Mouse (Mus musculus) embryonic fibroblast, embryonic 13.5 days (primary cell): ENCODE results near the gene Nlgn3. TPM values are rescaled to one million over a fixed set of nuclear protein-coding genes. Genes with fewer than 3 reads are reported as not detected.
A peak's percentile ranks its signal among the peaks of the same experiment; 100 is the strongest.

ENCODE experiments used
- H3K27ac ChIP-seq: 2 replicates; pipeline ENCODE4 v1.5.1; 2012; ENCODE audit warnings: low read length, control low read depth, inconsistent platforms; ENCODE audit not compliant: insufficient read depth
- H3K4me1 ChIP-seq: 2 replicates; pipeline ENCODE4 v1.6.1; 2011; ENCODE audit warnings: low read length; ENCODE audit not compliant: control insufficient read depth, insufficient read depth
- H3K4me3 ChIP-seq: 2 replicates; pipeline ENCODE4 v1.5.1; 2011; ENCODE audit warnings: mild to moderate bottlenecking, control low read depth, low read length; ENCODE audit not compliant: insufficient read depth
- CTCF ChIP-seq: IDR thresholded peaks from 2 replicates; pipeline ENCODE4 v1.5.1; 2011; ENCODE audit warnings: mild to moderate bottlenecking, control low read depth, low read length, moderate library complexity, borderline replicate concordance; ENCODE audit not compliant: insufficient read depth
- POLR2A ChIP-seq: IDR thresholded peaks from 2 replicates; pipeline ENCODE4 v1.6.1; 2011; ENCODE audit warnings: low read depth, mild to moderate bottlenecking, control low read depth, low read length, moderate library complexity
- polyA plus RNA-seq: library from polyadenylated mRNA; stranded (reverse); fragments of >200 nt; gene quantifications from 2 replicates; pipeline ENCODE4 v1.2.4, GENCODE M21; 2011; ENCODE audit warnings: low read depth; ENCODE audit not compliant: missing spikeins, insufficient read length

Nlgn3 gene
- polyA plus RNA-seq, 1 experiment = 0.91 TPM

DNA sequence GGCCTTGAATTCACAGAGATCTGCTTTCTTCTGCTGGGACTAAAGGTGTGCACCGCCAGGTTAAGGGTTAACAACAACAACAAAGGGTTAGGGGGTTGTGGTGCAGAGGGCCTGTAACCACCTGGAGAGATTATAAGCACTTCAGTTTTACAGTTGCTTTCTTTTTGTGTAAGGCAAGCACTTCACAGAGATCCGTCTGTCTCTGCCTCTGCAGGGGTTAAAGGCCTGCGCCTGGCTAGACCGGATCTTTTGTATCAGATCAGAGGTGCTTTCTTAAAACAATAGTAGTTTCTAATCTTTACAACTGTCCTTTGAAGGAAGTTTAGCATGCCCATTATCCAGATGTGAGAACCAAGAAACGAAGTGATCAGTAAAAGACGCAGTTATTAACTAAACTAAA, 25.6 kb upstream of the Nlgn3 start:
- Histone ChIP-seq H3K4me3 (peak overlapping the region; percentile 18; the same call in 1 of the 2 replicates), H3K27ac (no peak overlapping the region), H3K4me1 (no peaks in the 10 kb centered on the region)
- TF ChIP-seq CTCF = no peak
- no peak for TF ChIP-seq POLR2A

DNA sequence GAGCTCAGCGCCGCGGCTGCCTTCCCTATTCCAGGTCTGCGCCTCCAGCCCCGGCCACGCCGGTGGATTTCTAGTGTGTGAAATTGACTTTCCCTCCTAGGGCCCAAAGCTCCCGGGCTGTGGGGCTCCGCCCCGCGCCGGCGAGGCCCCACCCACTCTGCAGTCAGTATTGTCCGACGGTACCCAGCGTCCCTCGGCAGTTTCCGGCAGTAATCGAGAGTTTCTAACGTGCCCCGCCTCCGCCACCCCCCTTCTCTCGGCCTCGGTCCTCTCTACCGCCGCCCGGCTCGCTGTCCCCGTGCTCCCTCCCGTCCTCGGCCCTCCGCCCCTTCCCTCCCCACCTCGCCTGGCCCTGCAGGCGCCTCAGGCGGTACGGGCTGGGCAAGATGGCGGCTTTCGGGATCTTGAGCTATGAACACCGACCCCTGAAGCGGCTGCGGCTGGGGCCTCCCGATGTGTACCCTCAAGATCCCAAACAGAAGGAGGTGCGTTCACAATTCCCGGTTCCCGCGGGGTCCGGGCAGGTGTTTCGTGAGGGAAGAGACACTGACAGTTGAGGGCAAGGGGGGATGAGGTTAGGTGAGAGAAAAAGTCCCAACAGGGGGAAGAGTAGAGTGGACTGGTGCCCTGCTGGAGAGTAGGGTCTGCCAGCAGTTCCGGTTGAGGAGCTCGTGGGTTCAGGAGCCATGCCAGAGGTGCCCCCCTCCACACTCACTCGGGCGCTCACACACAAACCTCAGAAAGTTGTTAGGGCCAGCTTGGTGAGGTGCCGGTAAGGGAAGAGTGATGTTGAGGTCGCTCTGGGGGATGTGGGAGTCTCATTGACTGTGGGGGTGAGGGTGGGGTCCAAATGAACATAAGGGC, 24.9 kb upstream of the Nlgn3 start, which contains the start of gene Med12:
Med12 (plus strand) TSS at position 156 of the 864 bp plus-strand sequence.
- Histone ChIP-seq H3K4me1 (no peaks in the 10 kb centered on the region), H3K27ac (no peak within 1 kb of the TSS), H3K4me3 (peak within 1 kb of the TSS; percentile 84)
- TF ChIP-seq POLR2A (peak; percentile 50; the same call in 1 of the 2 replicates), CTCF (no peak)

DNA sequence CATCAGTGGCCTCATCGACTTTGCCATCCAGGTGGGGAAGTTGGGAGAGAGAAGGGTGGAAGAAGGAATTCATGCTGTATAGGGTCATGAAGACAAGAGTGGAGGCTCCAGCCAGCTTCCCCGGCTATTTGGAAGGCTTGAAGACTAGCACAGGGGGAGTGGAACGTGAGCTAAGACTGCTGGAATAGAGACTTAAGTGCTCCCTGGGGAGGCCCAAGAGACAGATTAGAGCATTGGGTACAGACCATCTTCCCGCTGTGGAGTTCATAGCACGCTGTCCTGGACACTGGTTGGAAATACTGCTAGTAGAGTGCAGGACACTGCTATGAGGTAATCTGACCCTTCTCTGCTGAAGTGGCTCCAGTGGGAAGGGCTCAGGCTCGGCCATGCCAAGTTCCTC, 16.2 kb upstream of the Nlgn3 start:
- H3K4me1 ChIP-seq = no peaks in the 10 kb centered on the region
- no peak overlapping the region for H3K4me3 ChIP-seq
- no peak for TF ChIP-seq CTCF
- no peak for TF ChIP-seq POLR2A
- no peak overlapping the region for H3K27ac ChIP-seq

DNA sequence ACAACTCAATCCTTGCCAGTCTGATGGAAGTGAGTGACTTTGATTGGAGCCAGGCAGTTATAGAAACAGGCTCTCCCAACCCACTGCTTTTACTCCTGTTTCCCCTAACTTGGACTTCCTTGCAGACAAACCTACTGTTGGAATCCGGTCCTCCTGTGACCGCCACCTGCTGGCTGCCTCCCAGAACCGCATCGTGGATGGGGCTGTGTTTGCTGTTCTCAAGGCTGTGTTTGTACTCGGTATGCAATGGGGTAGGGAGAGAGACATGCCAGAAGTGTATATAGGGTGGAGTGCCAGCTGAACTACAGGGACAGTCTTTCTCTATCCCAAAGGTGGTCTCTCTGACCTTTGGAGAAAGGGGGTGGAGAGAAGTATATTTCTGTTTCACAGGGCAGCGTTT, 13.4 kb upstream of the Nlgn3 start:
- Histone ChIP-seq H3K4me3 (no peak overlapping the region), H3K4me1 (no peaks in the 10 kb centered on the region), H3K27ac (no peak overlapping the region)
- TF ChIP-seq CTCF = peak; percentile 73; the same call in 1 of the 2 replicates
- TF ChIP-seq POLR2A = no peak

DNA sequence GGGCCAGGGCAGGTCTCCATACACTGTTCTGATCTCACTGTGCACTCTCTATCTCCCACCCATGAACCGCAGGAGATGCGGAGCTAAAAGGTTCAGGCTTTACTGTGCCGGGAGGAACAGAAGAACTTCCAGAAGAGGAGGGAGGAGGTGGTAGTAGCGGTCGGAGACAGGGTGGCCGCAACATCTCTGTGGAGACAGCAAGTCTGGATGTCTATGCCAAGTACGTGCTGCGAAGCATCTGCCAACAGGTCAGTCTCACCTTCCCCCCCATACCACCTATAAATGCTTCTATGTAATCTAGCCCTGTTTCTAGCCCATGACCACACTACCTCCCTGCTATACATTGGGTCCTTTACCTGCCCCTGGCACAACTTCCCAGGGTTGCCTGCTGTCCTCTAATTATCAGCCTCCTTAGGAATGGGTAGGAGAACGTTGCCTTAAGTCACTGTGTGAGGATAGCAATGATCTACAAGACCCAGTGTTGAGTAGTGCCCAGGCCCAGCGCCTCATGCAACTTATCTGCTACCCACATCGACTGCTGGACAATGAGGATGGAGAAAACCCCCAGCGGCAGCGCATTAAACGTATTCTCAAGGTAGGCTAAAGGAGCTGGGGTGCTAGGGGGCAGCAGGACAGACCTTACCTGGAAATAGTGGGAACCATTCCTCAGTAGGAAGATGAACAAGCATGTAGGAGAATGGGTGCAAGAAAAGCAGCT, 12.9 kb upstream of the Nlgn3 start:
- Histone ChIP-seq H3K4me1 (no peaks in the 10 kb centered on the region), H3K27ac (no peak overlapping the region), H3K4me3 (no peak overlapping the region)
- no peak for TF ChIP-seq POLR2A
- no peak for TF ChIP-seq CTCF

DNA sequence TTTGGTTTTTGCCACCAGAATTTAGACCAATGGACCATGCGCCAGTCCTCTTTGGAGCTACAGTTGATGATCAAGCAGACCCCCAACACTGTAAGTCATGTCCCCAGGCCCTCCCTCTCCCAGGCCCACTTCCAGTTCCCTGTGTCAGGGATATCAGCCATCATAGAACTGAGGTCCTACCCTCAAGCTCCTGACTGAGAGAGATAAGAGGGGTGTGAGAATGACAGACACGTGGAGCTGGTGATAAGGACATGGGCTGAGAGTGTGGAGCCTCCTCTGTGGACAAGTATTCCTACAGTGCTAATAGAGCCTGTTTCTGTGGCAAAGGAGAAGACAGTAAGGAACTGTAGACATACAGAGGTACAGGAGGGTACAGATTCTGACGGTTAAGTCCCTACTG, 11.4 kb upstream of the Nlgn3 start:
- Histone ChIP-seq H3K4me1 (no peaks in the 10 kb centered on the region), H3K4me3 (no peak overlapping the region), H3K27ac (no peak overlapping the region)
- no peak for TF ChIP-seq CTCF
- TF ChIP-seq POLR2A = no peak

DNA sequence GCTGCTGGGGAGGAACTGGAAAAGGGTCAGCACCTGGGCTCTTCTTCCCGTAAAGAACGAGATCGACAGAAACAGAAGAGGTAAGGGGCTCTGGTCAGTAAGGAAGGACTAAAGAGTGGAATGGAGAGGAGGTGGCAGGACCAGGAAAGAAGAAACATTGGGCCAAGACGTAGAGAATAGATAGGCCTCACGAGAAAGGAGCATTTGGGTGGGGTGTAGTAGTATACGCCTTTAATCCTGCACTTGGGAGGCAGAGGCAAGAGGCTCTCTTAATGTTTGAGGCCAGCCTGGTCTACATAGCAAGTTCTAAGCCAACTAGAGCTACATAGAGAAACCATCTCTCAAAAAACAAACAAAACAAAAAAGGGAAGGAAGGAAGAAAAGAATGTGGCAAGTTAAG, 10.5 kb upstream of the Nlgn3 start:
- no peaks in the 10 kb centered on the region for H3K4me1 ChIP-seq
- TF ChIP-seq CTCF = no peak
- TF ChIP-seq POLR2A = no peak
- no peak overlapping the region for H3K4me3 ChIP-seq
- no peak overlapping the region for H3K27ac ChIP-seq

DNA sequence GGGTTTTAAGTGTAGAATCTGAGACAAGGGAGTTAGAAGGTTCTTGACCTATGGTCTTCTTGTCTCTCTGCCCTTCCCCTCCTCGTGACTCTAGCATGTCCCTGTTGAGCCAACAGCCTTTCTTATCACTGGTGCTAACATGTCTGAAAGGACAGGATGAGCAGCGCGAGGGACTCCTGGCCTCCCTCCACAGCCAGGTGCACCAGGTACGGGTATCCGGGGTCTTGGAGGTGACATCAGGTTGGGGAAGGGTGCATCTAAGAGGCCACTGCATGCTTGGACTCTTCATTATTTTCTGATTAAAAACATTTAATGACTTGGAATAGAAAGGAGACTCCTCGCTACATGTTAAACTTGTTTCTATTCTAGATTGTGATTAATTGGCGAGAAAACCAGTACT, 9.9 kb upstream of the Nlgn3 start:
- H3K4me3 ChIP-seq = no peak overlapping the region
- no peak for TF ChIP-seq POLR2A
- no peak for TF ChIP-seq CTCF
- no peaks in the 10 kb centered on the region for H3K4me1 ChIP-seq

DNA sequence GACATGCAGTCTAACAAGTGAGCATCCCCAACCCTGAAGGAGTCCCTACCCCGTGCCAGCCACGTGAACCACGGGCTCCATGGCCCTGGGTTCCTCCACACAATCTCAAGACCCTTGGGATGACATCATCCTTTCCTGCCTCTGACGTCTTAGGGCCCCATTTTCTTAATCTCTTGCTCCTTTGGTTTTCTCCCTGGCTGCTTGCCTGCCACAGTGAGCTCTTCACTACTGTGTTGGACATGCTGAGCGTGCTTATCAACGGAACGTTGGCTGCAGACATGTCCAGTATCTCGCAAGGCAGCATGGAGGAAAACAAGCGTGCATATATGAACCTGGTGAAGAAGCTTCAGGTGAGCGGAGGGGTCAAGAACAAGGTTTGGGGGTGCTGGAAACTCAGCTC, 8.9 kb upstream of the Nlgn3 start:
- Histone ChIP-seq H3K27ac (no peak overlapping the region), H3K4me1 (no peaks in the 10 kb centered on the region), H3K4me3 (no peak overlapping the region)
- TF ChIP-seq POLR2A (no peak), CTCF (no peak)

More for the DNA sequence above, 9.9 kb upstream of the Nlgn3 start:
- no peak overlapping the region for H3K27ac ChIP-seq
